Mouse (Mus musculus) adrenal gland, postnatal 0 days (tissue): ENCODE results near the gene Gm21885. TPM values are rescaled to one million over a fixed set of nuclear protein-coding genes. Genes with fewer than 3 reads are reported as not detected.

Source experiments
- polyA plus RNA-seq: library from polyadenylated mRNA; unstranded; fragments of >200 nt; fragmentation: Nextera tagmentation; extraction: Ambion mirVana; gene quantifications from 2 replicates; pipeline ENCODE4 v1.2.1, GENCODE M21; 2015

Gene Gm21885
- polyA plus RNA-seq = 0.18 and 0.55 TPM in 2 replicates

DNA sequence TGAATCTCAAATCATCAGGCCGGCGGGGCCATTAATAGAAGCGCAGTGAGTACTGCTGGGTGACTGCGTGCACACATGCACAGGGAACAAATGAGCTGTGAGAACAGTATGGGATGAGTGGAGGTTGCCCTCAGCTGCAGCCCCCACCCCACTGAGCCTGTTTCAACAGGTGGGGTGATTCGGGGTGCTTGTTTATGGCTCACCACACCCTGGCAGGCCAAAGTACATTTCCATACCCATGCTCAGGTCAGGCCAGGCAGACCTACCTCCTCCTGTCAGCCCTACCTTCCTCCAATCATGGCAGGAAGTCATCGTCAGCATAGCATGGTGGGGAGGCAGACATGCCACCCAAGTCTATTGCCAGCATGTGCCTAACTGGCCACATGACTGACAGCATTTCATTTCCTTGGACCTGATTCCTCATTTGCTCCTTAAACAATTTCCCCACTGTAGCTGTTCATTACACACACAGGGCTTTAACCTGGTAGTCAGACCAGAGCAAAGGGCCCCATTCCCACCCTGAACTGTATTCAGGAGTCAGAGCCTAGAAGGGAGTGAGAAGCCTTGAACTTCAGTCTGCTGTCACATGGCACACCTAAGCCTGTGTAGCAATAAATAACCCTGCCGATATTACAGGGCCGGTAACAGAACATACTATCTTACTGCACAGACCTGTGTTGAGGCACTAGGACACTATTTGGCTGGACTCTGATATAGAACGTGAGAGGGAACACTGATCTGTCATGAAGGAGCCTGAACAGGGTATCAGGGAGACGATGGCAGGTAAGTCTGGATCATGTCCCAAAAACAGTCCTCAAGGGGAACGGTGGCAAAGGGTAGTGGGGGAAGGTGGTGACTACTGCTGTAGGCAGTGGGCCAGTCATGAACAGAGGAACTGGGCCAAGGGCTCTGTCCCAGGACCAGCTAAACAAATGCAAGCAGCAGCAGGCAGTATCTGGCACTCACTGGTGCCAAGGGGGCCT is at the start of gene Gm21885:
TSS of gene Gm21885 (plus strand) at position 675 of the 983 bp plus-strand sequence.

DNA sequence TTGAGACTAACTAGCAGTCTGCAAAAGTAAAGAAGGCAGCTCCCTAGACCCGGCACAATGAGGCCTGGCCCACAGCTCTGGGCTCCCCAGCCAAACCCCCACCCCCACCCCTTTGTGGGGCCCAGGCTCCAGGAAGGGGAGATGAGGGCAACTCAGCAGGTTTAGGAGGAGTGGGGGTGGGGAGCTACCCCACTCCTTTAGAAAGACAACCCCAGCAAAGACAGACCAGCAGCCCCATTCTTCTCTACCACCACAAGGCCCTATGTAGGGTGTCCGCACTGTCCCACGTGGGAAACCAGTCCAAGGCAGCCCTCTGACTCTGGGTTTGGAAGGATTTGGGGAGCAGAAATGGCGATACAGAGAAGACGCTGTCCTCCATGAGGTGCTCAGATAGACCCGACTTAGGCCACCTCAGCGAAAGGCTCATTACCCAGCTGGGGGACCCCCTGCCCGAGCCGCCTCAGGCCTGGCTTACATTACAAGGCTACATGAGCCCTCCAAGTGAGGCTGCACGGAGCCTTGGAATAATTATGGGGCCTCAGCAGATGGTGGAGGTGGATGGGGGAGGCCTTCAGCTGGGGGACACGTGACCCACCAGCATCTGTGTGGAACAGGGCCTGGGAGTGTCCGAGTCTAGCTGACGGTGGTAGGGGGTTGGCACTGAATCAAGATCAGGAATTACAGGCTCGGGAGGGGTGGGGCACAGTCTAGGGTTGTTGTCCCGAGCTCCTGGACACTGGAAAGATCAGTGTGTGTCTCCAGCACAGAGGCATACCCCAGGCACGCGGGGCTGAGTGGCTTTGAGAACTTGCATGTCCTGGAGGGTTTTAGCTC is 35.5 kb upstream of the Gm21885 start, which contains the start of gene Wfikkn2:
TSS of gene Wfikkn2 (minus strand) at position 51 of the 834 bp plus-strand sequence.

DNA sequence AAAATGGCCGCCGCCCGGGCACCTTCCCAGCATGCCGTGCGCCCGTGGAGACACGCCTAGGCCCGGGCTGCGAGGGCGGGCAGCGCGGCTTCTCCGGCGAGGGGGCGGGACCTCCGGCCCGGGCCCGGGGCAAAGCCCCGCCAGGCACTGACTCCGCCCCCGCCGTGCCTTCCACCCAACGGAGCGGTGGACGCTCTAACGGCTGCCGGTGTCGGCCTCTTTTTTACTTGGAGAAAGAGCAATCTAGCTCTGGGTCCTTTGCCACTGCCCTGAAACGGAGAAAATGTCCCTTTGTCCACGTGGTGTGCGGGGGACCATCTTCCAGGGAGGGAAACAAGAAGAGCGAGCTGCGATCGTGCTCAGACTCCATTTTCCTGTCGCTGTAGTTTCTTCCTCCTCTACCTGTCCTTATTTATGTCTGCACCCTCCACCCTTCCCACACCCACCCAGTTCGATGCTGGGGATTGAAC is 40.3 kb downstream of the Gm21885 start, which contains the start of gene Luc7l3:
TSS of gene Luc7l3 (minus strand) at position 58 of the 470 bp plus-strand sequence.

DNA sequence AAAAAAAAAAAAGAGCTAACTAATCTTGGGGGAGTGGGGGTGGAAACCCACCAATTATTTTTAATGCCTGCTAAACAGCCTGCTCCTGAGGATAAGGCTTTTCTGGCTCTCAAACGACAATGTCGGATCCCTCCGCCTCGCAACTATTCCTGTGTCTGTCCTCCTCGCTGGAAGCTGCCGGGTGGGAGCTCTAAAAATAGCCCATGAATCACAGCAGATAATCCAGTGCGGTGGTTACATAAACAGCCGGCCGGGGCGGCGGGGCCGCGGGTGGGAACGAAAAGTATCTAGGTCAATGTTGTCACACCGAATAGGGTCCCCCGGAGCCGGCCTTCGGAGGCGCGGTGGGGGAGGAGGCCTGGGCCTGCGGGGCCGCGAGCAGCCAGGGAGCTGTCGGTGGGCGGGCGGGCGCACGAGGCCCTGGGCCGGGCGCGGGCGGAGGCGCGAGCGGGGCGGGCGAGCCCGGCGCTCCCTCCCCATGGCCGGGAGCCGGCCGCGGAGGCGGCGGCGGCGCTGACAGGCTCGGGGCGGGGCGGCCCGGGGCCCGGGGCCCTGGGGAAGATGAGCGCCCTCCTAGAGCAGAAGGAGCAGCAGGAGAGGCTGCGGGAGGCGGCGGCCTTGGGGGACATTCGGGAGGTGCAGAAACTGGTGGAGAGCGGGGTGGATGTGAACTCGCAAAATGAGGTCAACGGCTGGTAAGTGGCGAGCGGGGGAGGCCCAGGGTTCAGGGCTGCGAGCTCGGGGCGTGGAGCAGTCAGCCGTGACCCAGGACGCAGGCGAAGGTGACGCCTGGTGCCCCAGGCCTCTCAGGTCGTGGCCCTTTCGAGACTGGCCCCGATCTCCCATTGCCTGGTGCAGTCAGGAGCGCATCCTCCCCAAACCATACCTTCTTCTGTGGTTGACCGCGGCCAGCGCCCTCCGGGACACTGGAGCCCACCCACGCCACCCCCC is 46.3 kb downstream of the Gm21885 start, which contains the start of gene Ankrd40:
TSS of gene Ankrd40 (plus strand) at position 309 of the 951 bp plus-strand sequence.

Other genes with a start within 250 kb of the Gm21885 start
- 60.4 and 129 TPM in 2 replicates for gene Tob1, start 70.4 kb upstream of the Gm21885 start, polyA plus RNA-seq
- gene Wfikkn2, start 35.9 kb upstream of the Gm21885 start, polyA plus RNA-seq = 2.5 and 4.1 TPM in 2 replicates
- 61.7 and 75.9 TPM in 2 replicates for gene Luc7l3, start 40.1 kb downstream of the Gm21885 start, polyA plus RNA-seq
- gene Ankrd40, start 46.1 kb downstream of the Gm21885 start, polyA plus RNA-seq = 27.6 and 35.5 TPM in 2 replicates
- gene Abcc3, start 111.1 kb downstream of the Gm21885 start, polyA plus RNA-seq = 4.8 and 5.8 TPM in 2 replicates
- gene Cacna1g, start 192.3 kb downstream of the Gm21885 start, polyA plus RNA-seq = 1.8 and 1.9 TPM in 2 replicates
- 0.08 TPM in 1 of 2 replicates, not detected in the other for gene Spata20, start 204.3 kb downstream of the Gm21885 start, polyA plus RNA-seq
- 6.0 and 12.5 TPM in 2 replicates for gene Epn3, start 218.1 kb downstream of the Gm21885 start, polyA plus RNA-seq
- gene Mycbpap, start 239.9 kb downstream of the Gm21885 start, polyA plus RNA-seq = 1.7 and 2.1 TPM in 2 replicates